Mouse (Mus musculus) adrenal gland, adult (tissue): ENCODE measurements around the gene Bloc1s3.
"Not testable (repeated sequence)": the region's sequence is repeated elsewhere in the genome, so short reads cannot be mapped to it uniquely, and the experiment has no call there.

ENCODE experiments used
- DNase-seq, 2 experiments: peaks; one replicate each; pipeline ENCODE4 v3.0.0; 2022 to 2023; ENCODE audit warnings: low spot score in 1 of 2; ENCODE audit not compliant: inconsistent age in 2 of 2

Bloc1s3 gene

DNA sequence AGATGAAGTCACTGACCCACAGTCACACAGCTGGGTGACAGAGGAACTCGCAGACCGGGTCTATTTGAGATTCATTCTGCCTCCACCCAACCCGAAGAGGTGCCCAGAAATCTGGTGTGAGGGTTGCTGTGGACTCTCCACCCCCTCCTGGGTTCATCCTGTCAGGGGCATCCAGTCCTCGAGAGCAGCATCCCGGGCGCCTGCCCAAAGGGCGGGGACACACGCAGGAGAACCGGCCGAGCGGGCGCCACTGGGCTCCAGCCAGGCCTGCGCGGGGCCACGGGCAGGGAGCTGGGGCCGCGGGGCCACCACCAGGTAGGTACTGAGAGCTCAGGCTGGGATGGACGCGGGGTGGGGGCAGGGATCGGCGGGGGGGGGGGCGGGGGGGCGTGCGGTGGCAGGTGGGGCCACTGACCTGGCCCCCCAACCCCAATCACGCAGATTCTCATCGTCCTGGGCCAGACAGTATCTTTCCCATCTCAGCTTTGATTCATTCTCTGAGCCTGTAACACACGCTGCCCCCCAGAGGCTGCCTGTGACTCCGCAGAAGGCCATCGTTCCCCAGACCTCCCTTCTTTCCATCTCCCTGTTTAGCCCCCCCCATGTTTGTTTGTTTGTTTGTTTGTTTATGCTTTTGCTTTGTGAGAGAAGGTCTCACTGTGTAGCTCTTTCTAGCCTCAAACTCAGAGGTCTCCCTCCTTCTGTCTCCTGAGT lies 9.6 kb upstream of the Bloc1s3 start, which contains the start of gene Nkpd1:
Nkpd1 (plus strand) TSS at position 187 of the 714 bp plus-strand sequence.
- peak; percentile 39 to 57 for DNase-seq

DNA sequence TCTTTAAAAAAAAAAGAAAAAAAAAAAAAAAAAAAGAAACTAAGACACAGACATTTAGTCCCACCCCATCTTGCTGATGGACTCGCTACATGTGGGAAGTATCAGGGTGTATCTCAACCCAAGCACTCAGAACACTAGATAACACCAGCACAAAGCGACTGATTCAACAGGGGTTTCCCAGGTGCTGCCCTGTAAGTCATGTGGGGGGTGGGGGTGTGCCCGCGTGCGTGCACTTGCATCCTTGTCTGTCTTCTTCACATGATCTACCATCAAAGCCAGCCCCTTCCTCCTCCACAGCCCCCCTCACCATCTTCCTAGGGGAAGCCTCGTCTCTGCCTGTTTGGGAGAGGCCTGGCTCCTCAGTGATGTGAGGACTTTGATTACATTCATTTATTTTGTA lies 4.2 kb upstream of the Bloc1s3 start:
- no peak for DNase-seq

DNA sequence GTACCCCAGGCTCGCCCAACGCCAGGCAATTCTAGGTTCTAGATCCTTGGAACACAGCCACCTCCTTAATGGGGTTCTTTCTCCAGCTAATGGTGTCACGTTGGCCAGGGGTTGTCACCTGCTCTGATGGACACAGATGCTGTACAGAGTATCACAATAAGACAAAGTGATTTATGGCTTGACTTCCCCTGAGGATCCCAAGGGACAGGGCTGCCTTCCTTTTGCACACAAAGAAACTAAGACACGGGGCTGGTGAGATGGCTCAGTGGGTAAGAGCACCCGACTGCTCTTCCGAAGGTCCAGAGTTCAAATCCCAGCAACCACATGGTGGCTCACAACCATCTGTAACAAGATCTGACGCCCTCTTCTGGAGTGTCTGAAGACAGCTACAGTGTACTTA lies 3.8 kb upstream of the Bloc1s3 start:
- not testable (repeated sequence) for DNase-seq

DNA sequence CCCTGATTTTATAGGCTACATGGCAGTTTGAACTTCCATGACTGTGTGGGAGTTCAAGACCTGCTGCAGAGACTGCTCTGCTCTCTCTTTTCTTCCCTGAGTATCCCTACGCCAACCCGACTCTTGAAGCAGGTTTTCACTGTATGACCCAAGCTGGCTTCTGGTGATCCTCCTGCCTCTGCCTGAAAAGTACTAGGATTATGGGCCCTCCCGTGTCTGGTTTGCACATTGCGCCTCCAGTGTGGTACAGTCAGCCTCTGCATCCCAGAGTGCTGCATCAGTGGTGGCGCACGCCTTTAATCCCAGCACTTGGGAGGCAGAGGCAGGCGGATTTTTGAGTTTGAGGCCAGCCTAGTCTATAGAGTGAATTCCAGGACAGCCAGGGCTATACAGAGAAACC lies 1.6 kb upstream of the Bloc1s3 start:
- DNase-seq, result no peak

DNA sequence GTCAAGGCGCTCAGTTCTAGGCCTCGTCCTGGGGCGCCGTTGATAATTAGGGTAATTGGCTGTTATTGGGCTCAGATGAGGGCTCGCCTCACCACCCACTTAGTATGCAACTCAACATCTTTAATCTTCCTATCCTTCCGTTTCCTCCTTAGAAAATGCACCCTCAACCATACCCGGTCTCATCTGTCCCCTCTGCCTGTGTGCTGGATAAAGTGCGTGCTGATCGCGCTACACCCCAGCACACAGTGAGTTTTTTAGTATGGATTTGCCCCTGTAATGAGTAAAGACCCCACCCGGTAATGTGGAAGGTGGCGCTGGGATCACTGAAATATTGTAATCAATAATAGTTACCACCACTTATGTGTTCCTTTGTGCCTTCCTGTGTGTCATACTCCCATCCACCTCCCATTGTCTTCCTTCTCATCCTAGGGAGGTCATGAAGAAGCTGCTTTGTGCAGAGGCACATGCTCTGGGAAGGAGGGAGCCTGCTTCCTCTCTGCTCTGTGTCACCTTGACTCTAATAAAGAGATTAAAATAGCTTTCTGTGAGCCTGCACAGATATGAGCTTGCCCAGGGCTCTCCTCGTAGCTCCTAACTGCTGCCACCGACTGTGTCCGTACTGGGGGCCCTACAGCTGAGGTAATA lies 879 bp upstream of the Bloc1s3 start:
- no peak for DNase-seq

DNA sequence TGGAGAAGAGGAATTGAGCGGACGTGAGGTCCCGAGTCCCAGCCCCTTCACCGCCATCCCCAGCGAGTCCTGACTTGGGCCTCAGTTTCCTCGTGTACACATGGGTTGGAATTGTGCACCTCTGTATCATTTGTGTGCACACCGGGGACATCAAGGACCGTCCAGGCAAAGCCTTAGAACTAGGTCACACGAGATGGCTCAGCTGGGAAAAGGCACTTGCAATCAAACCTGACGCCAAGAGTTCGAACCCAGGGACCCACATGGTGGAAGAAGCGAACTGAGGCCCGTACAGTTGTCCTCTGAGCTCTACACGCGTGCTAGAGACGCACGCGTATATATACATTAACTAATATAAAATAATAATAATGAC lies 570 bp downstream of the Bloc1s3 start:
- DNase-seq, result no peak

DNA sequence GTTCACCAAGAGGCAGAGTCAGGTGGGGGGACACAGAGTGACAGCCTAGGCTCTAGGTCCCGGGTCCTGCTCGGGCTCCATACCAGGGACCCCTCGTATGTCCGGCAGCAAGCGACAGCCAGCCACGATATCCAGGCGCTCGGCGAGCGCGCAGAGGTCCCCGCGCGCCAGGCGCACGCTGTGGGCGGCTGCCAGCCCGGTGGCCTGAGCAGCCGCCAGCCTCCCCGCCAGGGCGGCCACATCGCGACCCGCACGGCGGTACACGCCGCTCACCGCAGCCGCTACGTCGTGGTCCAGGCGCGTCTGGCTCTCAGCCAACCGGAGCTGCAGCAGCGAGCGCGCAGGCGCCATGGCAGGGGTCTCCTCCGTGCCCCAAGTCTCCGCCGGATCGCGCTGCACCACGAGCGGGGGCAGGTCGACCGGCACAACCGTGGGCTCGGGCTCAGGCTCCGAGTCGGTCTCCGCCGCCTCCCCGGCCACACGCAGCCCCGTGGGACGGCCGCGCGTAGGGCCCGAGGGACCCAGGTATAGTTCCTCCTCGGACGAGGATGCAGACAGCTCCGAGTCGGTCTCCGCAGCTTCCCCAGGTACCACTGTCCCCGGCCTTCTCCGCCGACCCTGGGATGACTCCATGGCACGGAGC lies 1.1 kb downstream of the Bloc1s3 start:
- DNase-seq, result peak; percentile 73 to 84

DNA sequence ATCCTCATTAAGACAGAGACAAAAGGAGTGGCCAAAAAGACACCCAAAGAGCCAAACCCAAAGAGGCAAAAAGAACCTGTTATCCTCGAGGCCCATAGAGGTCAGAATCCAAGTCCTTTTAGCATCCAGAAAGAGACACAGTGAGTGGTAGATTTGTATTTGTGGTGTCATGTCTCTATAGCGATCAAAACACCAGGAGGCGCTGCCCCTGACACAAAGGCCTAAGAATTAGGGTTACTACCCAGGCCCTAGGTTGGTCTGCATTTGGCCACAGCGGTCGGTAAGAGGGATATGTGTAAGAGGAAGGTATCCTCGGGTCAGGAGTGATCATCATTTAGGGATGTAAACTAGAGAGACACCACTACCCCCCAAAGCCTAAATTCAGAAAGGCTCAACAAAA lies 1.8 kb downstream of the Bloc1s3 start:
- peak in 1 of 2 experiments; percentile 59 for DNase-seq

DNA sequence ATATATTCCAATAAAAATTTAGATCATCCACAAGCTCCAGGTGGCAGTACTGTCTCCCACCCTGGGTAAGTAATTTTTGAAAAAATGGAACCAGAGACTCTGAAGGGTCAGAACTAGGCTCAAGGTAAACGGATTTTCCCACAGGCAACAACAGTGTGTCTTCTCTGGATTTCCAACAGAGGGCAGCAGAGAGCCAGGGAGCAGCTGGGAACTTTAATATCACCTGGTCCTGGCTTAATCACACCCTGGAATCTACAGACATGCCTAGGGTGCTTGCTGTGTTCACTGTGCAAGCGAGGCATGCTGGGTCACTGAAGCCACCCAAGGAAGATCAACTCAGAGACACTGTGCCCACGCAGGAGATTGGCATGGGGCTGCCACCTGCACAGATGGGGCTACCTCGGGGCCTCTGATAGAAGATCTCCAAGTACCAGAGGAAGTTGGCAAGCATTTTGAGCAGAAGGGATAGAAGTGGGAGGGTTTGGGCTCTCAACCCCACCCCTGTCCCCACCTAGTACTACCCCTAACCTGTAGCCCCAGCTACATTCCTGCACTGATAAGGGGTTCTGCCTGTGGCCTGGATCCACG lies 4.6 kb downstream of the Bloc1s3 start:
- DNase-seq, result peak; percentile 69 to 85

DNA sequence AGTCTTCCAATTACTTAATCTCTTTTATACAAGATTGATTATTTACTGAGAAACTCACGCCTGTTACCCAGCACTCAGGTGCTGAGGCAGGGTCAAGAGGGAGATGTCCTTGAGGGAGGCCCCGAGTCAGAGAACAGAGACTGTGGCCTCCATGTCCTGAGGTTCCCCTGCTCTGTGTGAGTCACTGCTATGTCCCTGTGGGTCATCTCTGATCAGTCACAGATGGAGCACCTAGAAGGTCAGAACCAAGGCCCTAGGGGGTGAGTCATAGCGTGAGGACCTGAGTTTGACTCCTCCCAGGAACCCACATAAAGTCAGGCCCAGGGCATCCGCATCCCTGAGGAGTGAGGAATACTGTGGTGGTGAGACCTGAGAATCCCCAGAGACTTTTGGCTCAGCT lies 6.5 kb downstream of the Bloc1s3 start:
- peak; percentile 90 to 93 for DNase-seq

DNA sequence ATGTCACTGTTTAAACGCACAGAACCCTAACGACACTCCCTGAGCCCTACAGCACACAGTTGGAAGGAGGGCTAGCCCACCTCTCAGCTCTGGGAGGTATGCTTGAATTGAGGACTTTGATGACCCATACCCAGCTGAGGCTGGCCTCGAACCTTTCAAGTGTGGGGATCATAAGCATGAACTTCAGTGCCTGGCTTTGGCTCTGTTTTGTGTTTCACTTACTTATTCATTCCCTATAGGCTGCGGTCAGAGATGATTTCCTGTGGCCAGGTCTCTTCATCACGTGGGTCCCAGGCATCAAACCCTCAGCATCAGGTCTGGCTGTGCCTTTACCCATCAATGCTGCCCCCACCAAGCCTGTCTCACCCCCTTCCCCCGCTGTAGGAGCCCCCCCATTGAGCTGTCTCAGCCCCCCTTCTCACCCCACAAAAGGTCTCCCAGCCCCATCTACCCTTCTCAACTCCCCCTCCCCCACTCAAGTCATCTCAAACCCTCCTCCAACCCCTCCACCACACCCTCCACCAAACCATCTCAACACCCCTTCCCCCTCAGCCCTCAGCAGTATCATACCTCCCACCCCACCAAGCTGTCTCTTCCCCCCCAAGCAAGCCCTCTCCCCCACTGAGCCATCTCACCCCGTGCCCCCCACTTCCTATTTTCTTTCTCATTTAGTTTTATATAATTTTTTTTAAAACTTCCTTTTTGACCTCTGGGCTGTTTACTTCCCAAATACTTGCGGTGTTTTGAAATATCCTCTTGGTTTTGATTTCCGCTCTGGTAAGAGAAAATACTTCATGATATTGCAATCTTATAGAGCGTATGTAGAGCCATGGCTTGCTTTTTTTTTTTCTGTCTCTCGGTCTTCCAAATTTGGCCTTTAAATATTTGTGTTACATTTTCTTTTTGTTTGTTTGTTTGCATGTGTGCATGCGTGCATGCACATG lies 7.5 kb downstream of the Bloc1s3 start:
- peak in 1 of 2 experiments; percentile 54 for DNase-seq

DNA sequence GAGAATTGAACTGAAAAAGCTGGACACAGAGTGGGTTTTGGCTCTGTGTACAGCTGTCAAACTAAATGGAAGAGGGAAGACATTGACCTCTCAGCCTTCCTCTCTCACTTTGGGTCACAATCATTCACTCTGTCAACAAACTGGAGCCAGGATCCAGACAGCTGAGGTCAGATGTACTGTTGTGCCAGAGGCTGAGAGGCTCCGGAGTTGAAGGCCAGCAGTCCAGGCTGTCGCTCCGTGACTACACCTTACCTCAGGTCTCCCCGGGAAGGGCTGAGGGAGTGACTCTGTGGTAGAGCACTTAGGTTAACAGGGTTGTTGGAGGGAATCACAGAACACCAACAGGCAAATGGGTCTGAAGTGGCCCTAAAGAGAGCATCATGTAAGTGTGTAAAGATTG lies 9.8 kb downstream of the Bloc1s3 start:
- peak; percentile 79 to 91 for DNase-seq

DNA sequence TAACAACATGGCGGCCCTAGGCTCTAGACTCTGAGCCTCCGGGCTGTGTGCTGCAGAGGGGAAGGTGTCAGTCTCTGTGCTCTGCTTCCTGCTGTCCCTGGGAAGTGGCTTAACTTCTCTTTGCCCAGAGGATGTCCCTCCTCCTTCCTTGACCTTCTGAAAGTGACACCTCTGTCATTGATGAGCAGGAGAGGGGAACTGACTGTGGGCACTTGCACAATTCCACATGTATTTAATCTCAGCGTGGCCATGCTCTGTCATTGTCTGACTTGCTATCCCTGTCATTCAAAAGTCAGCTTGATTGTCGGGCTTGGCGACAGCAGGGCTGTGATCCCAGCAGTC lies 12.0 kb downstream of the Bloc1s3 start:
- DNase-seq, result no peak

DNA sequence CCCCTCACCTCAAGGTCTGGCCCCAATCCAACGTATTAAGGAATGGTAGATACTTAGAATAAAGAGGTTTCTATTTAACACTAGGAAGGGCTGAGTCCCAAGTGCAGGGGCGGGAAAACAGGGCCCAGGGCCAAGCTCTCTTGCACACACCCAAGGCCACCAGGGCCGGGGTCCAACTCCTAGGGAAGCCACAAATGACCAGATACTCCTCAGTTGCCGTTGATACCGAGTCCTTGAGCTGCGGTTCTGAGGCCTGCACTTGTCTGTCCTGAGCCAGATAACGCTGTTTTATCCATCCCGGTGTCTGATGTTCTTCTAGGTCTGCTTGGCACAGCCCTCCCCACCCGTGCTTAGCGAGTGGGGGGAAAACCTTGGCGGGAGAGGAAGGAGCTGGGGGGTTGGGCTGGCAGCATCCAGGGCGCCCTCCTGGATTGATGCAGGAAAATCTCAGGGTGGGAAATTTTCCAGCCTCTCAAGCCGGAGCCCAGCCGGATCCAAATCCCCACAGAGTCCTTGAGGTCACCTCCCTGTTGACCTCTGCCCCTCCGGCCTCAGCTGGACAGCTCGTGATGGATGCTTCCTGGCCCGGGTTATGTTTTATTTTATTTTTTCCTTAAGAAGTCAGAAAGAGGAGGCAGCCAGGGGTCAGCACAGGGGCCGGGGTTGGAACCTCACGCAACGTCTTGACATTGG lies 12.5 kb downstream of the Bloc1s3 start:
- peak; percentile 91 to 94 for DNase-seq

DNA sequence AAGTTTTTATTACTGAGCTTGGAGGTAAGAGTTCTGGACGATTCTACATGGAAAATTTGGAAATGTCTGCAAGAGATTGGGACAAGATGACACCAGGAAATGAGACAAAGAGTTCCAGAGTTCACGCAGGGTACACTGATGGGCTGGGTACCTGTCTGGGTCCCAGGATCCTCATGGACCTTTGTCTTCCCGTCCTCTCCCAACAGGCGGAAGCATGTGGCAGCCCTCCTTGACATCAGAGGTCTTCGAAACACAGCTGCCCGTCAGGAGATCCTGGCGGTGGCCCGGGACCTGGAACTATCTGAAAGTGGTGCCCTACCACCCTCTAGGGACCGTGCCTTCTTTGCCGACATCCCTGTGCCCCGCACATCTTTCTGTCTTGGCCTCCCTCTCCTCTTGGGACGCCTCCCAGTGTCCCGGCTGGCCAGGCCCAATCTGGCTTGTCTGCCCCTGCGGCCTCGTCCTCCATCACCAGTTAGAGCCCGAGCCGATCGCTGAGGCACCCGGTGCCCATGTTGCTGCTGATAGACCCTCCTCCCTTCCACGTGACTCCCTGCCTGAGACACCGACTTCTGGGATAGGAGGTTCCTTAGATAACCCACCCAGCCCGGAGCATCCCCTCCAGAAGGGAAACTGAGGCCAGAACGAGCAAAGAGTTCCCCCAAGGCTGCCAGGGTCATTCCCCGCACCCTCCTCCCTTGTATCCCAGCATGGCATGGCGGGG lies 13.3 kb downstream of the Bloc1s3 start:
- DNase-seq, result peak; percentile 65 to 79

DNA sequence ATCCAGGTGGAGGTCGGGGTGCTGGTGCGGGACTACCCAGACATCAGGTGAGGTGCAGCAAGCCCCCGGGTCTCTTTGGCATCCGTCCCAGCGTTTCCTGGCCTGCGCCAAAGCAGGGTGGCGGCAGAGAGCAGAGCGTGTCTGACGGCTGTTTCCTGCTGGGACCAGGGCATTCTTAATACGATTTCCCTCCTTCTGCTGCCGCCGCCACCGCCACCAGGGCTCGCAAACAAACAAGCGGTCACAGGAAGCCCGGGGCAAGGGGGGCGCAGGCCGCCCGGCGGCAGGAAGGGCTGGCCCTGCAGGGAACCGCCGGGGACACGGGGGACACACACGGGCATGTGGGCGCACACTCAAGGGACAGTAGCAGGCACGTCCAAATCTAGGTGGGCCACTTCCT lies 16.4 kb downstream of the Bloc1s3 start:
- peak; percentile 80 to 86 for DNase-seq

DNA sequence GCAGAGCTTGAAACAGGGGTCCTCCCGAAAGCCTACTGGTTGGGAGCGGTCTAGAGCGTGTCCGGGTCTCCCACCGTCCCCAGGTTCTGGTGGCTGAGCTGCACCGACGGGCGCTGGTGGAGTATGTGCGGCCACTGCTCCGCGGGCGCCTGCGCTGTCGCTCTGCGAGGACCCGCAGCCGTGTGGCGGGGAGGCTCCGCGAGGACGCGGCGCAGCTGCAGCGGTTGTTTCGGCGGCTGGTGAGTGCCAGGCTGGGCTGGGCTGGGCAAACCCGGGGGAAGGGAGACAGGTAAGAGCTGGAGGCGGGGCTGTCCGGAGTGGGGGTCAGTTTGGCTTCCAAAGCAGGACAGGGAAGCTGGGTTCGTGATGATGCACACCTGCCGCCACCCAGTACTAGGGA lies 18.6 kb downstream of the Bloc1s3 start:
- DNase-seq, result no peak

DNA sequence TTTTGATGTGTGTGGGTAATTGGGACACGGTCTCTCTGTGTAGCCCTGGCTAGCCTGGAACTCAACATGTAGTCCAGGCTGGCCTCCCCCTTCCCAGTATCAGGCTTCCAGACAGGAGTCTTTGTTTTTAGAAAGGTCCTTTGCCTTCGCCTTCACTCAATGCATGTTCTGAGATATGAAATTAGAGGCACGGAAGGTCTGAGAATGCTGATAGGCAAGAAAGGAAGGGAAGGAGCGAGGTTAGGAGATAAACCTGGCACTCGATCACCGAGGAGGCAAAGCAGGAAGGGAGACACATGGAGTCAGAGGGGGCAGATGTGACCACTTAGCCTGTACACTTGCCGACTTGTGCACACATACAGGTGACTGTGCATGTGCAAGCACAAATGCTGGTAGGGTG lies 21.6 kb downstream of the Bloc1s3 start:
- no peak for DNase-seq

DNA sequence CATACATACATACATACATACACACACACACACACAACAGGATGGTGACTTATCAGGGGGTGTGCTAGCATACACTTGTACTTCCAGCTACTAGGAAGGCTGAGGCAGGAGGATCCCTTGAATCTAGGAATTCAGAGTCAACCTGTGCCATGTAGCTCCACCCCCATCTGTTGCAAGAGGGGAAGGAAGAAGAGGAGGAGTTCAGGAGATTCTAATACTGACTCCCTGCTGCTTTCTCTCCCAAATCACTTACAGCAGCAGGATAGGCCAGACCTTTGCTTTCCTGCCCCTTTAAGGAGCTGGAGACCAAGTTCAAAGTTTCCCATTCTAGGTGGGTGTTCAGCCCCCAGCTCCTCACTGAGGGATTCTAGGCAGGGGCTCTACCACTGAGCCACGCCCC lies 22.7 kb downstream of the Bloc1s3 start:
- DNase-seq, result no peak

DNA sequence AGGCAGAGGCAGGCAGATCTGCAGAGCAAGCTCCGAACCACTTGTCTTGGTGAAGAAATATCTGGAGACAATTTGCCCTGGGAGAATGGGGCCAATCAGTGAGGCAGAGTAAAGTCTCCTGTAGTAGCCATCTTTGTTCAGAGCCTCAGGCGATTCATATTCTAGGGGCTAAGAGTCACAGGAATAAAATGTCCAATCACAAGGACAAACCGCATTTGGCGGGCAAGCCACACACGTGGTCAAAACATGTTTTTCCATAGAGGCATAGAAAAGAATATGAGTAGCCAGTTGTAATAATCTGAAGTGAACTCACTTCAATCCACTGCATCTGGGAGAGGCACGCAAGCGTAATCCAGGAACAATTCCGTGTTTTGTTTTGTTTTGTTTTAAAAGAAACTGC lies 24.9 kb downstream of the Bloc1s3 start:
- DNase-seq, result peak in 1 of 2 experiments; percentile 54
